Mouse (Mus musculus) CH12.LX (cell line): ENCODE results near the gene Bco2. TPM values are rescaled to one million over a fixed set of nuclear protein-coding genes. Genes with fewer than 3 reads are reported as not detected.

Experiments
- DNase-seq: peaks from one replicate; pipeline ENCODE4 v3.0.0-alpha.2; 2013; ENCODE audit errors: extremely low read depth
- H3K27ac ChIP-seq: 2 replicates; pipeline ENCODE4 v1.5.1; 2012; ENCODE audit warnings: low read depth, mild to moderate bottlenecking, control low read depth, moderate library complexity; ENCODE audit not compliant: insufficient read depth
- H3K27me3 ChIP-seq: replicated peaks from 2 replicates; pipeline ENCODE3; 2012; ENCODE audit warnings: inconsistent platforms
- H3K36me3 ChIP-seq, 2 experiments: replicated peaks in 1 of 2; 2 replicates each; pipeline versions ENCODE3 to v1.6.1; 2012; ENCODE audit warnings: inconsistent platforms in 1 of 2, low read length in 1 of 2, mild to moderate bottlenecking in 1 of 2, mixed read lengths in 1 of 2, moderate library complexity in 1 of 2; ENCODE audit not compliant: control insufficient read depth in 1 of 2, insufficient read depth in 1 of 2
- H3K4me1 ChIP-seq, 2 experiments: 2 replicates each; pipeline ENCODE4 v1.6.1; 2012; ENCODE audit warnings: inconsistent platforms in 1 of 2, moderate library complexity in 1 of 2; ENCODE audit not compliant: insufficient read depth in 2 of 2, control insufficient read depth in 1 of 2
- H3K4me2 ChIP-seq: 2 replicates; pipeline ENCODE4 v1.6.1; 2012; ENCODE audit warnings: low read depth, mild to moderate bottlenecking, control low read depth; ENCODE audit not compliant: poor library complexity, insufficient read depth, severe bottlenecking
- H3K4me3 ChIP-seq, 3 experiments: fragments of 150-350 bp in 1 of 3; sonication (generic) in 1 of 3; replicated peaks in 1 of 3; 2 replicates each; pipeline versions ENCODE3 to v1.5.1; 2011 to 2012; ENCODE audit warnings: low read depth in 2 of 3, low read length in 2 of 3, mild to moderate bottlenecking in 2 of 3, moderate library complexity in 2 of 3, control low read depth in 1 of 3, improper control_type of control experiment in 1 of 3, inconsistent platforms in 1 of 3, mixed read lengths in 1 of 3; ENCODE audit not compliant: poor library complexity in 1 of 3
- H3K79me2 ChIP-seq: replicated peaks from 2 replicates; pipeline ENCODE4 v1.6.1; 2012; ENCODE audit warnings: mild to moderate bottlenecking, moderate library complexity; ENCODE audit not compliant: control insufficient read depth, poor library complexity, insufficient read depth, severe bottlenecking; ENCODE audit errors: extremely low read depth
- H3K9ac ChIP-seq: 2 replicates; pipeline ENCODE4 v1.6.1; 2012; ENCODE audit warnings: low read depth, mild to moderate bottlenecking, control low read depth, moderate library complexity; ENCODE audit not compliant: insufficient read depth
- H3K9me3 ChIP-seq: replicated peaks from 2 replicates; pipeline ENCODE3; 2012; ENCODE audit warnings: low read length, inconsistent platforms, mixed read lengths
- CHD1 ChIP-seq: IDR thresholded peaks from 2 replicates; pipeline ENCODE4 v1.6.1; 2012; ENCODE audit warnings: low read depth, low read length, improper control_type of control experiment, inconsistent platforms
- CHD2 ChIP-seq: IDR thresholded peaks from 2 replicates; pipeline ENCODE4 v1.6.1; 2011; ENCODE audit warnings: low read length, improper control_type of control experiment
- E2F4 ChIP-seq: IDR thresholded peaks from 2 replicates; pipeline ENCODE4 v1.6.1; 2011; ENCODE audit warnings: low read depth, low read length, improper control_type of control experiment; ENCODE audit not compliant: insufficient replicate concordance
- ELF1 ChIP-seq: IDR thresholded peaks from 2 replicates; pipeline ENCODE4 v1.6.1; 2014; ENCODE audit warnings: low read depth, mild to moderate bottlenecking, inconsistent platforms, low read length, improper control_type of control experiment
- EP300 ChIP-seq: IDR thresholded peaks from 2 replicates; pipeline ENCODE4 v1.6.1; 2011; ENCODE audit warnings: low read length, improper control_type of control experiment
- ETS1 ChIP-seq: conservative IDR thresholded peaks from 2 replicates; pipeline ENCODE4 v1.6.1; 2012; ENCODE audit warnings: low read depth, mild to moderate bottlenecking, inconsistent platforms, low read length, improper control_type of control experiment, moderate library complexity
- IRF4 ChIP-seq: IDR thresholded peaks from 2 replicates; pipeline ENCODE4 v1.6.1; 2014; ENCODE audit warnings: low read depth, mild to moderate bottlenecking, inconsistent platforms, low read length, improper control_type of control experiment
- JUND ChIP-seq: conservative IDR thresholded peaks from 2 replicates; pipeline ENCODE4 v1.6.1; 2011; ENCODE audit warnings: low read depth, low read length, improper control_type of control experiment
- MAFK ChIP-seq: IDR thresholded peaks from 2 replicates; pipeline ENCODE4 v1.6.1; 2011; ENCODE audit warnings: low read length, improper control_type of control experiment; ENCODE audit not compliant: insufficient replicate concordance
- MAX ChIP-seq: IDR thresholded peaks from 2 replicates; pipeline ENCODE4 v1.6.1; 2011; ENCODE audit warnings: low read length, improper control_type of control experiment
- MEF2A ChIP-seq: IDR thresholded peaks from 2 replicates; pipeline ENCODE4 v1.6.1; 2014; ENCODE audit warnings: low read depth, mild to moderate bottlenecking, inconsistent platforms, low read length, improper control_type of control experiment, borderline replicate concordance
- MYC ChIP-seq: IDR thresholded peaks from 2 replicates; pipeline ENCODE4 v1.6.1; 2011; ENCODE audit warnings: low read depth, mild to moderate bottlenecking, improper control_type of control experiment, low read length
- NELFE ChIP-seq: IDR thresholded peaks from 2 replicates; pipeline ENCODE4 v1.6.1; 2011; ENCODE audit warnings: low read depth, low read length, improper control_type of control experiment
- NRF1 ChIP-seq: IDR thresholded peaks from 2 replicates; pipeline ENCODE4 v1.6.1; 2014; ENCODE audit warnings: low read depth, mild to moderate bottlenecking, inconsistent platforms, low read length, improper control_type of control experiment, moderate library complexity
- POLR2AphosphoS2 ChIP-seq: IDR thresholded peaks from 2 replicates; pipeline ENCODE4 v1.6.1; 2011; ENCODE audit warnings: low read depth, low read length, improper control_type of control experiment
- RAD21 ChIP-seq: IDR thresholded peaks from 2 replicates; pipeline ENCODE4 v1.6.1; 2011; ENCODE audit warnings: low read depth, mild to moderate bottlenecking, low read length, improper control_type of control experiment, moderate library complexity
- RCOR1 ChIP-seq: conservative IDR thresholded peaks from 2 replicates; pipeline ENCODE4 v1.6.1; 2012; ENCODE audit warnings: low read depth, mild to moderate bottlenecking, inconsistent platforms, low read length, improper control_type of control experiment
- SIN3A ChIP-seq: IDR thresholded peaks from 2 replicates; pipeline ENCODE4 v1.6.1; 2012; ENCODE audit warnings: low read length, improper control_type of control experiment, inconsistent platforms
- TCF12 ChIP-seq: IDR thresholded peaks from 2 replicates; pipeline ENCODE4 v1.6.1; 2014; ENCODE audit warnings: low read depth, mild to moderate bottlenecking, inconsistent platforms, low read length, improper control_type of control experiment
- UBTF ChIP-seq: IDR thresholded peaks from 2 replicates; pipeline ENCODE4 v1.6.1; 2012; ENCODE audit warnings: low read depth, mild to moderate bottlenecking, inconsistent platforms, low read length, improper control_type of control experiment, moderate library complexity
- USF1 ChIP-seq: IDR thresholded peaks from 2 replicates; pipeline ENCODE4 v1.6.1; 2014; ENCODE audit warnings: low read depth, mild to moderate bottlenecking, inconsistent platforms, low read length, improper control_type of control experiment
- USF2 ChIP-seq: conservative IDR thresholded peaks from 2 replicates; pipeline ENCODE4 v1.6.1; 2011; ENCODE audit warnings: low read depth, low read length, improper control_type of control experiment
- ZC3H11A ChIP-seq: IDR thresholded peaks from 2 replicates; pipeline ENCODE4 v1.6.1; 2012; ENCODE audit warnings: low read depth, mild to moderate bottlenecking, inconsistent platforms, low read length, improper control_type of control experiment
- ZKSCAN1 ChIP-seq: IDR thresholded peaks from 2 replicates; pipeline ENCODE4 v1.6.1; 2012; ENCODE audit warnings: low read depth, inconsistent platforms, low read length, improper control_type of control experiment, borderline replicate concordance
- ZMIZ1 ChIP-seq: IDR thresholded peaks from 2 replicates; pipeline ENCODE4 v1.6.1; 2012; ENCODE audit warnings: low read depth, mild to moderate bottlenecking, inconsistent platforms, low read length, improper control_type of control experiment
- ZNF384 ChIP-seq: IDR thresholded peaks from 2 replicates; pipeline ENCODE4 v1.6.1; 2012; ENCODE audit warnings: low read depth, low read length, improper control_type of control experiment, inconsistent platforms
- dilution Hi-C: fragments of 300-500 bp; cut with MboI; formaldehyde crosslinking; loops from 2 replicates; pipeline ENCODE4 v1.14.3; 2020; ENCODE audit warnings: low sequenced_read_pairs; ENCODE audit not compliant: extremely low pct_unique_long_range_greater_than_20kb, extremely low pct_ligation_motif_present
- in situ Hi-C: fragments of 300-500 bp; cut with MboI; formaldehyde crosslinking; loops from 3 replicates; pipeline ENCODE4 v1.14.3; 2019; ENCODE audit warnings: low sequenced_read_pairs, low pct_ligation_motif_present, low pct_unique_long_range_greater_than_20kb, mixed read lengths
- polyA plus RNA-seq: library from polyadenylated mRNA; unstranded; fragments of >175 nt; gene quantifications from 2 replicates; pipeline ENCODE4 v1.2.1, GENCODE M21; 2012; ENCODE audit warnings: low read depth; ENCODE audit not compliant: insufficient read length
- total RNA-seq, 2 experiments: library from RNA; depleted of rRNA; stranded (reverse); fragments of 300-350 nt in 1 of 2; fragments of >200 nt in 1 of 2; gene quantifications; 2 replicates each; pipeline ENCODE4 v1.2.3; 2012 to 2014

Bco2 gene
- total and polyA plus RNA-seq, 3 experiments, result 0.68 to 1.2 (median 0.93) TPM

DNA sequence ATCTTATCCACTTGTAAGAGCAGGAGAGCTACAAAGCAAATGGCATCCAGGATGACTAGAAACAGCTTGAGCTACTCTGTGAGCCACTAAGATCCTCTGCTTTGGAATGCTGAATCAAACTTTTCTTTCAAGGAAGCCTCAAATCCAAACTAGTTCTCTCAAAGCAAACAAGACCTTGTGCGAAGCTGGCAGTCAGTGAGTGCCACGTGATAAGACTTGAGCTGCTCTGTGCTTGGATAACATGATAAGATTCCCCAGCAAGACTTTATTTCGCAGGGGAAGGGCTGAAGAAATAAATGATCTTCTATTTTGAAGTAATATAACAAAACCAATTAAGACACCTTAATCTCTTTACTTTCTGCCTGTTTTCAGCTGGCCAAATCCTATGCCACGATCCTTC lies 11.0 kb upstream of the Bco2 start:
- Histone ChIP-seq H3K9ac (no peak overlapping the region), H3K4me1 (no peaks in the 10 kb centered on the region)
- no peak for TF ChIP-seq IRF4
- no peak for TF ChIP-seq MAFK
- TF ChIP-seq CHD2, result no peak
- no peak for TF ChIP-seq NRF1
- TF ChIP-seq TCF12, result no peak
- no peak for TF ChIP-seq CHD1
- no peak for TF ChIP-seq ZMIZ1
- no peak for TF ChIP-seq RCOR1
- TF ChIP-seq ZC3H11A, result no peak
- TF ChIP-seq MYC, result no peak
- TF ChIP-seq SIN3A, result no peak
- TF ChIP-seq, all 38 proteins: peak for 0
- Histone ChIP-seq H3K27ac (no peak overlapping the region), H3K27me3 (no peaks in the 10 kb centered on the region), H3K36me3 (no peaks in the 10 kb centered on the region), H3K4me3 (no peak overlapping the region), H3K79me2 (no peaks in the 10 kb centered on the region), H3K9me3 (peaks cover 2% of the 10 kb centered on the region), H3K4me2 (no peak overlapping the region)
- in situ Hi-C loops (no loop called here), dilution Hi-C loops (no loop called here)
- no peak for DNase-seq

DNA sequence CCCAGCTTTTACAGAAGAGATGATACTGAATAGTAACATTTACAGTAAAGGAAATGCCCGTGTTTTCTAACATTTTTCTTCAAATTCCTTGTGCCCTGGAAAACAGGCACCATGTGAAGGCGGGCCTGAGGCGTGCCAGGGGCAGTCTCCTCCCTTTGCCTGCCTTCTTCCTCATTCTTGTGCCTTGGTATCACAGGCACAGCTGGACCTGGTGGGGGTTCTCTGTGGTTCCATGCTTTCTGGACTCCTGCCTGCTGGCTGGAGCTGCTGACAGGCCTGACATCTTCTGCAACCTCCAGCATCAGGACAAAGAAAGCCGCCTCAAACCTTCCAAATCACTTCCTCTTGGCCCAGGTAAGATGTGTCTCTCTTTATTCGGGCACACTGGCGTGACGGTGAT lies 10.2 kb upstream of the Bco2 start:
- Histone ChIP-seq H3K27ac (no peak overlapping the region), H3K27me3 (peaks cover 2% of the 10 kb centered on the region), H3K4me1 (no peaks in the 10 kb centered on the region), H3K9ac (no peak overlapping the region), H3K36me3 (no peaks in the 10 kb centered on the region), H3K79me2 (no peaks in the 10 kb centered on the region), H3K4me3 (no peak overlapping the region), H3K4me2 (no peak overlapping the region), H3K9me3 (peaks cover 4% of the 10 kb centered on the region)
- dilution Hi-C loops (no loop called here), in situ Hi-C loops (no loop called here)
- DNase-seq, result no peak
- no peak for TF ChIP-seq JUND
- TF ChIP-seq ZNF384, result no peak
- no peak for TF ChIP-seq NRF1
- no peak for TF ChIP-seq UBTF
- TF ChIP-seq USF2, result no peak
- TF ChIP-seq MAX, result no peak
- no peak for TF ChIP-seq EP300
- no peak for TF ChIP-seq RAD21
- TF ChIP-seq ELF1, result no peak
- TF ChIP-seq ZKSCAN1, result no peak
- TF ChIP-seq ZMIZ1, result no peak
- no peak for TF ChIP-seq ETS1
- no peak for TF ChIP-seq E2F4
- TF ChIP-seq MEF2A, result no peak
- TF ChIP-seq USF1, result no peak
- no peak for TF ChIP-seq NELFE
- no peak for TF ChIP-seq IRF4
- no peak for TF ChIP-seq MAFK
- no peak for TF ChIP-seq RCOR1
- no peak for TF ChIP-seq POLR2AphosphoS2
